Mouse (Mus musculus) heart, embryonic 10.5 days (tissue): ENCODE measurements around the gene Them5. TPM values are rescaled to one million over a fixed set of nuclear protein-coding genes. Genes with fewer than 3 reads are reported as not detected.
A peak's percentile ranks its signal among the peaks of the same experiment; 100 is the strongest.

Source experiments
- DNase-seq: peaks from one replicate; pipeline ENCODE4 v3.0.0-alpha.2; 2017; ENCODE audit warnings: low spot score
- H3K27ac ChIP-seq: fragments of 300-500 bp; sonication (generic); 2 replicates; pipeline ENCODE4 v1.5.1; 2016; ENCODE audit warnings: mild to moderate bottlenecking
- H3K27me3 ChIP-seq: fragments of 300-500 bp; sonication (generic); 2 replicates; pipeline ENCODE4 v1.6.1; 2016; ENCODE audit warnings: mild to moderate bottlenecking; ENCODE audit not compliant: poor library complexity, insufficient read depth, severe bottlenecking
- H3K36me3 ChIP-seq: fragments of 300-500 bp; sonication (generic); 2 replicates; pipeline ENCODE4 v1.6.1; 2016; ENCODE audit warnings: mild to moderate bottlenecking, moderate library complexity
- H3K4me1 ChIP-seq: fragments of 300-500 bp; sonication (generic); 2 replicates; pipeline ENCODE4 v1.6.1; 2016; ENCODE audit warnings: mild to moderate bottlenecking
- H3K4me3 ChIP-seq: fragments of 300-500 bp; sonication (generic); 2 replicates; pipeline ENCODE4 v1.5.1; 2016; ENCODE audit warnings: mild to moderate bottlenecking, moderate library complexity
- H3K9me3 ChIP-seq: fragments of 300-500 bp; sonication (generic); 2 replicates; pipeline ENCODE4 v1.6.1; 2016; ENCODE audit warnings: mild to moderate bottlenecking, moderate library complexity
- WGBS: fragments of 180-500 bp; shearing (Covaris S2); methylation state at CpG from one replicate; pipeline ENCODE4 v1.1.7; 2016; 5-methylcytosine and 5-hydroxymethylcytosine counted together
- polyA plus RNA-seq: library from polyadenylated mRNA; unstranded; fragments of >200 nt; fragmentation: Nextera tagmentation; extraction: Ambion mirVana; gene quantifications from 2 replicates; pipeline ENCODE4 v1.2.1, GENCODE M21; 2016

Gene Them5
- not detected in 2 replicates for polyA plus RNA-seq

DNA sequence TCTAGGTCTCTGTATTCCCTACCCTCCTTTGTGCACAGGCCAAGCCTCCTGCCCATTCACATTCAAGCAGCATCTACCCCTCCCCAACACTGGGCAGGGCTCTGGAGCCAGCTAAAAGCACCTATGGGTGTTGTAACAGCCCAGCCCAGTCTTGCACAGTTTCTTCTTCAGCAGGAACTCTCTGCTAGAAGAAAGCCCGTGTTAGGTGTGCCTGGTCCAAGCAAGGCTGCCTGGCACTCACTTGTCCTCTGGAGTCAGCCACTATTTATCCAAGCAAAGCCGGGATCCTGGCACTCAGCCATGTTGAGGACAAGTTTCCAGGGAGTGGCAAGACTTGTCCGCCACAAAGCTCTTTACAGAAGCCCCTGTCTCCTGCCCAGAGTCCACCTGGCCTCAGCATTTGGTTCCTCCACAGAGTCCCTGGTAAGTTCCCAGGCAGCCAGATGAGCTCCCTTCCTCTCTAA lies at the start of gene Them5:
Them5 (plus strand) TSS at position 141 of the 464 bp plus-strand sequence.
- Histone ChIP-seq H3K9me3 (no peaks in the 10 kb centered on the region), H3K27ac (no peak within 1 kb of the TSS), H3K36me3 (no peaks in the 10 kb centered on the region), H3K4me1 (no peaks in the 10 kb centered on the region), H3K4me3 (no peak within 1 kb of the TSS), H3K27me3 (no peaks in the 10 kb centered on the region)
- WGBS, result 33% methylated on average over 3 of the region's 3 CpGs
- no peak for DNase-seq

DNA sequence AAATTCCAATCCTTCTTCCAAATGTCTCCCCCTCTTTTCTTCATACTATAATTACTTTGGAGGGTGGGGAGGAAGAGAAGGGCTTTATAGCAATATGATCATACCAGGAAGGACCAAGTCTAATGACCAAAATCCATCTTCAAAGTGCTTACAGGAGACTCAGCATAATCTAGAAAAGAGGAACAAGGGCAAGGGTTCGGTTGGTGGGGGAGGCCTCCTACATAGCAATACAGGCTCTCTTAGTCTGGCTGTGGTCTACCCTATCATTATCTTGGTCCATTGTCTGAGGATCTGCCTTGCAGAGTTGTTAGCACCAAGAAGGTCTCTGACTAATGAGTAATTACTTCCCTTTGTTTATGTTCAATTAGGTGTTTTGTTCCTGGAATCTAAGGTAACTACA lies 36.4 kb upstream of the Them5 start:
- H3K36me3 ChIP-seq, result no peaks in the 10 kb centered on the region
- DNase-seq, result no peak
- H3K27ac ChIP-seq, result no peak overlapping the region
- H3K4me1 ChIP-seq, result no peaks in the 10 kb centered on the region
- 68% methylated on average over 1 of the region's 1 CpGs for WGBS
- no peaks in the 10 kb centered on the region for H3K9me3 ChIP-seq
- no peaks in the 10 kb centered on the region for H3K27me3 ChIP-seq
- H3K4me3 ChIP-seq, result no peak overlapping the region

DNA sequence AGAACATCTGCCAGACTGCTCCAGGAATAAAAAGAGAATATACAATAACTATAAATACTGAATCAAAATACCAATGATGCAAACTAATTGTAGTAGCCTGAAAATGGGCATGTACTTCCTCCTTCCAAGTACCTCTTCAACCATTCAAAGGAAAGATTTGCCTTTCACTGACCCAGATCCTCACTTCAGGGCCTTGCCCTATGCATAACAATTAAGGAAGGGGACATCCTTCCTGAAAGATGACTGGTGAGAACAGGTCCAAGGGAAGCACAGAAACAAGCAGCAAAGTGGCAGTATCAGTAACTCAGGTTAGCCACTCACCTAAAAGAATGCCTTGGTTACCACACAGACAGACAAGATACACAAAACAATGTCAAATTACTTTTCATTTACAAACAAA lies 34.9 kb upstream of the Them5 start:
- Histone ChIP-seq H3K9me3 (no peaks in the 10 kb centered on the region), H3K36me3 (no peaks in the 10 kb centered on the region), H3K27ac (no peak overlapping the region), H3K4me3 (no peak overlapping the region), H3K27me3 (no peaks in the 10 kb centered on the region), H3K4me1 (no peaks in the 10 kb centered on the region)
- DNase-seq, result no peak

DNA sequence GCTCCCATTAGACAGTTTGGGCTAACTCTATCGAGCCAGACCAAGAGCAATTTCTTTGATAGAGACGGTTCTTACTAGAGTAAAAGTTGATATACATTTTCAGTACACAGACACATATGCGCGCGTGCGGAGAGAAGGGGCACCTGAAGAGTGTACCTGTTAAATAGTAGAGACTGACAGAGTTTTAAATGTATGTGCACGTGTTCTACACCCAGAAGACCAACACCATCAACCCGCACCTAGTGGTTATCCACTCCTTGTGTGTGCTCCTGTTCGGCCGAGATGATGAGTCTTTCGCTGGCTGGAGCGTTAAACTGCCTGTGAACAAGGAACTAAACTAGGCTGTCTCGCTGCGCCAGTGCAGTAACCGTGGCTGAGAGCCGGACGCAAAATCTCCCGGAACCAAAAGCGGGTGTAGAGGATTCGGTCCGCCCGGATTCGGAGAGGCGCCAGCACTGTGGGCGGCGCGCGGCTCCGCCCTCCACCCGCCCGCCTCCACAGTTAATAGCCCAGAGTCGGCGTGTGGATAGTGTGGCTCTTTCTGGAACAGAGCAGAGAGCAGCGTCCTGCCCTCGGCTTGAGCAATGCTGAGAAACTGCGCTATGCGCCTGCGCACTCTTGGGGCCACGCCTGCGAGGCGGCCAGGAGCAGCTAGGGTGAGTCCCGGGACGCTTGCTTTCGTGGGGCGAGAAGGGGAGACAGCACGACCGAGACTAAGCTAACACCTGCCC lies 32.1 kb upstream of the Them5 start, which contains the start of gene Them4:
Them4 (plus strand) TSS at position 457 of the 731 bp plus-strand sequence.
- DNase-seq, result peak; percentile 96
- peak within 1 kb of the TSS; percentile 75 for H3K4me3 ChIP-seq

DNA sequence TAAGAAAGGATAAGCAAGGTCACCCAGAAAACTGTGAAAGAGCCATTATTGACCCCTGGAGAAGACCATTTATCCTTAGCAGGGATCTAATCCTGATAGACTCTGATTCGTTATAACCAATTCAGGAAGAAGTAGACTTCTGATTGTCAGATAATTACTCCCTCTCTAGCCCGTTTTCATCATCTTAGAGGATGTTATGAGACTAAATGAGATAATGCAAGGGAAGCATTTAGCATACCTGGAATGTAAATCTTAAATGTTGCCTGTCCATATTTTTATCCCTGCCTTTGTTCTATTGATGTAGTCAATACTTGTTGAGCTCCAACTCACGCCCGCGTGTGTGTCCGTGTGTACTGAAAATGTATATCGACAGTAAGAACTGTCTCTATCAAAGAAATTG lies 31.4 kb upstream of the Them5 start:
- peak overlapping the region; percentile 90 for H3K27ac ChIP-seq
- H3K27me3 ChIP-seq, result no peaks in the 10 kb centered on the region
- no peaks in the 10 kb centered on the region for H3K4me1 ChIP-seq
- no peaks in the 10 kb centered on the region for H3K36me3 ChIP-seq
- 50% methylated on average over 7 of the region's 7 CpGs for WGBS
- DNase-seq, result no peak
- H3K9me3 ChIP-seq, result no peaks in the 10 kb centered on the region
- peak overlapping the region; percentile 75 for H3K4me3 ChIP-seq

More for the DNA sequence above, 32.1 kb upstream of the Them5 start, which contains the start of gene Them4:
- Histone ChIP-seq H3K27ac (peak within 1 kb of the TSS; percentile 90), H3K9me3 (no peaks in the 10 kb centered on the region), H3K4me1 (no peaks in the 10 kb centered on the region), H3K27me3 (no peaks in the 10 kb centered on the region), H3K36me3 (no peaks in the 10 kb centered on the region)
- 2% methylated on average over 47 of the region's 47 CpGs for WGBS

DNA sequence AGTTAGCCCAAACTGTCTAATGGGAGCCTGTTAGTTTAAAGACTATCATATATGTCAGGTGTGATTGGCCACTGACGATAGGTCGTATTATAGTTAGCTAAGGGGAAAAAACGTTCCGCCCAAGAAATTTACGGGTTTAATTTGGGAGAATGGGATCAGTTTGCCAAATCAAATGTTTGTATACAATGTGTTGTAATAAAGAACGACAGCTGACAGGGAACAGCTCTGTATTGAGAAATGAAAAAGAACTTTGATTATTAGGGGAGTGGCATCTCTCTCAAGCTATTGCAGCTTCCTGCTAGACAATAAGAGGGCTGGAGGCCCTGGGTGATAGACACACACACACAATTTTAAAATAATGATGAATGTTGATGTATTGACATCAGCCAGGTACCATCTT lies 31.0 kb upstream of the Them5 start:
- 79% methylated on average over 6 of the region's 6 CpGs for WGBS
- H3K27ac ChIP-seq, result no peak overlapping the region
- H3K9me3 ChIP-seq, result no peaks in the 10 kb centered on the region
- H3K27me3 ChIP-seq, result no peaks in the 10 kb centered on the region
- H3K4me3 ChIP-seq, result peak overlapping the region; percentile 75
- no peaks in the 10 kb centered on the region for H3K4me1 ChIP-seq
- no peak for DNase-seq
- no peaks in the 10 kb centered on the region for H3K36me3 ChIP-seq

DNA sequence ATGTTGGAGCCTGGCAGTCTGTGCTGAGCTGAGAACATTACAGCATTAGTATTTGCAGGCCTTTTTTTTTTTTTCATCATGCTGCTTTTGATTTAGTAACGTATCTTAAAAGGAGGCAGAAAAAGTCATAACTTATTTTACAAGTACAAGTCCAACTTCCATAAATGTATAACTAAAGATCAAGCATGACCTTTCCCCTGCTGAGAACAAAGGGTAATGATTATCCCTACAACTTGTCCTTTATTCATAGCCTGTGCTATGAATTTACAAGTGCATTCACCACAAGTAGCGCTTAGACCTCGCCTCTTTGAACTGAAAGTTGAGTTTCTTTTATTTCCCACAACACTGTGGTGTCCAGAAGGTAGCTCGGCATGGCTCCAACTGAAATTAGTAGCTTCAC lies 30.5 kb upstream of the Them5 start:
- H3K27ac ChIP-seq, result no peak overlapping the region
- no peaks in the 10 kb centered on the region for H3K9me3 ChIP-seq
- 90% methylated on average over 4 of the region's 4 CpGs for WGBS
- H3K27me3 ChIP-seq, result no peaks in the 10 kb centered on the region
- no peak overlapping the region for H3K4me3 ChIP-seq
- no peaks in the 10 kb centered on the region for H3K36me3 ChIP-seq
- DNase-seq, result no peak
- H3K4me1 ChIP-seq, result no peaks in the 10 kb centered on the region

DNA sequence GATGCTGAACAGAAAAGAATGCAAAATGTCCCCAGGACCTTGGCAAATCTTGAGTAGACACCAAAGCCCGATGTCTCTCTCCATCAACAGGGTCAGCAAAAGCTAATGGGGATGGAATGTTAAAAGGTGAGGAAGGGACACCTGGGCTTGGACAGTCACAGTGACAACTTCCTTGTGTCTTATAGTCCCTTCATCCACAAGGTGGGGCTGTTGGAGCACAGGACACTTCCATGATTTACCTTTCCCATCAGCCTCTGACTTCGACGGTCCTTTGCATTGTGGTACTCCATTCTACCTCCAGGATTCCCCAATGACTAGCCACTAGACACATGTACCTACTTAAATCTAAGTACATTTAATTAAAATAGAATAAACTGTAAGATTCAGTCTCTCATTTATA lies 13.2 kb upstream of the Them5 start:
- H3K4me3 ChIP-seq, result no peak overlapping the region
- H3K27me3 ChIP-seq, result no peaks in the 10 kb centered on the region
- no peaks in the 10 kb centered on the region for H3K4me1 ChIP-seq
- no peaks in the 10 kb centered on the region for H3K9me3 ChIP-seq
- no peaks in the 10 kb centered on the region for H3K36me3 ChIP-seq
- 55% methylated on average over 3 of the region's 3 CpGs for WGBS
- H3K27ac ChIP-seq, result no peak overlapping the region
- no peak for DNase-seq

DNA sequence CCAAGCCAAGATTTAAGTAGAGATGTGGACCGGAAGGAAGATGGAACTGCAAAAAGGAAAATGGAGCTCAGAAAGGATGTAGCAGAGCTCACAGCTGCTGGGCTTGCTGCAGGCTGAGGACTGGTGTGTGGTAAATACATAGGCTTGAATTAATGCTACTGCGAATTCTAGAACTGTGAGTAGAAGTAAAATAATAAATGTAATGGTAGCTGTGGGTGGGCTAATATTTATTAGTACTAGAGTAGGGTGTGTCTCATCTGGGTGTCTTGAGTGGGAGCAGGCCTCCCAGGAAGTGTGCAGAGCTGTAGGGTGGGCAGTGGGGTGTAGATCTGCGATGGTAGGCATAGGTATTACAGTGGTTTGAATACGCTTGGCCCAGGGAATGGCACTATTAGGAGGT lies 7.5 kb upstream of the Them5 start:
- Histone ChIP-seq H3K36me3 (no peaks in the 10 kb centered on the region), H3K4me3 (no peak overlapping the region), H3K27me3 (no peaks in the 10 kb centered on the region), H3K9me3 (no peaks in the 10 kb centered on the region), H3K4me1 (no peaks in the 10 kb centered on the region), H3K27ac (no peak overlapping the region)
- WGBS, result 84% methylated on average over 4 of the region's 4 CpGs
- no peak for DNase-seq

DNA sequence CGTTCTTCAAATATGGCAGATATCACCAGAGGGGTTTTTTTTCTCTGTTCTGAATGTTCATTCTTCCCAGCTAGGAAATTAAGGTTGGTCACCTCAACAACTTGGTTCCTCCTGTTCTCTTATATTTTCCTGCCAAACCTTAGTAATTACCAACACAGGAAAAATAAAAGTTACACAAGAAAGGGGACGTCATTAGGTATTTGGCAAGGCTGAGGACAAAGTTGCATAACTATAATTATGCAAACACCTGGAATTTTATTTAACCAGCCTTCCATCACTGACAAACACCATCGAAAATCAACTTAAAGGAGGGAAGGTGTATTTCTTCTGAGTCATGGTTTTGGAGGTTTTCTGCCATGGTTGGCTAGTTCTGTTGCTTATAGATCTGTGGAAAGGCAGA lies 3.4 kb upstream of the Them5 start:
- Histone ChIP-seq H3K4me1 (no peaks in the 10 kb centered on the region), H3K27me3 (no peaks in the 10 kb centered on the region), H3K4me3 (no peak overlapping the region), H3K27ac (no peak overlapping the region), H3K36me3 (no peaks in the 10 kb centered on the region), H3K9me3 (no peaks in the 10 kb centered on the region)
- WGBS, result 81% methylated on average over 3 of the region's 3 CpGs
- no peak for DNase-seq

DNA sequence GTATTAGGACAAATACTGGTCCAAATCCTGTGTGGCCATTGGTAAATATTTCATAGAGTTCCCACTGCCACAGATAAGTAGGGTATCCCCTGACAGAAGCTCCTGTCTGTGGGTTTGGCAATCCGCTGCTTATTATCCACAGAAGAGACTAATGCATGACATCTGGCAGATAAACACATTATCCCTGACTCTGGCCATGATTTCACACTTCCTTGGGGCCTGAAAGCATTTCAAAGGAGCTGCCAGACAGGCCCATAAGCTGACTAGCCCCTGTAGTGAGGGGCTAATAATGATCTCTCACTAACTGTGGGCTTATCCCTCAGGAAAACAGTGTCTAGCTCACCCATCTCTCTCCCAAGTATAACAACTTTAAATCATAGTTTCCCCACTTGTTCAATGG lies 653 bp downstream of the Them5 start:
- WGBS, result 40% methylated on average over 1 of the region's 1 CpGs
- Histone ChIP-seq H3K4me1 (no peaks in the 10 kb centered on the region), H3K36me3 (no peaks in the 10 kb centered on the region), H3K27me3 (no peaks in the 10 kb centered on the region), H3K4me3 (no peak overlapping the region), H3K27ac (no peak overlapping the region), H3K9me3 (no peaks in the 10 kb centered on the region)
- no peak for DNase-seq

DNA sequence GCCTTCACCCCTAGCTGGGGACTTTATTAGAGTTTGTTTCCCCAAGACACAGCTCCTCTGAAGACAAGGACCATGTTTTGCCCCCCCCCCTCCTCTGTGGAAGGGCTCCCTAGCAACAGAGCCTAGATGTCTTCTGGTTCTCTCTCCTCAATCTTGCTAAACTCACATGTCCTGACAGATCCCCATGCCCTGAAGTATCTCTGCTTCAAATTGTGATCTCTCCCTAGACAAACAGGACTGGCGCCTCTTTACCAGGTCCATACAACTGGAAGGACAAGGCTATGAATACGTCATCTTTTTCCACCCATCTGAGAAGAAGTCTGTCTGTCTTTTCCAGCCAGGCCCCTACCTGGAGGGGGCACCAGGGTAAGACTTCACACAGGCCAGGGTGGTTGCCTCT lies 2.3 kb downstream of the Them5 start:
- Histone ChIP-seq H3K9me3 (no peaks in the 10 kb centered on the region), H3K27me3 (no peaks in the 10 kb centered on the region), H3K27ac (no peak overlapping the region), H3K4me3 (no peak overlapping the region), H3K4me1 (no peaks in the 10 kb centered on the region), H3K36me3 (no peaks in the 10 kb centered on the region)
- 78% methylated on average over 2 of the region's 2 CpGs for WGBS
- no peak for DNase-seq

DNA sequence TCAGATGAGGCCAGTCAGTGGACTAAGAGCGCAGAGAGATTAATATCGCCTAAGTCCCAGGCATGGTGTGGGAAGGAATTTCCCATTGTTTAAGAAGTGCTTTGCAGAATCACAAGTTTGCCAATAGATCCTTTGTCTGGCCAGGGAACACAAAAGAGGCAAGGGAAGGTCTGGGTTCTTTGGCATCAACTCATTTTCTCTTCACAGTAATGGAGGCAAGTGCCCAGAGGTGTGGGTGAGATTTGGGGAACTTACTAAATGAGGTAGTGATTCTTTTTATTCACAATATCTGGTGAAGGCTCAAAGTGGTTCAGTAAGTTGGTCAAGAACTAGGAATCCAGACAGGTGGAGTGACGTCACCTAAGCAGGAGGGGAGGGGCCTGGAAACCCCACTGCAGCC lies 3.0 kb downstream of the Them5 start:
- Histone ChIP-seq H3K4me3 (no peak overlapping the region), H3K27me3 (no peaks in the 10 kb centered on the region), H3K27ac (no peak overlapping the region), H3K36me3 (no peaks in the 10 kb centered on the region), H3K9me3 (no peaks in the 10 kb centered on the region), H3K4me1 (no peaks in the 10 kb centered on the region)
- WGBS, result 72% methylated on average over 3 of the region's 3 CpGs
- no peak for DNase-seq

DNA sequence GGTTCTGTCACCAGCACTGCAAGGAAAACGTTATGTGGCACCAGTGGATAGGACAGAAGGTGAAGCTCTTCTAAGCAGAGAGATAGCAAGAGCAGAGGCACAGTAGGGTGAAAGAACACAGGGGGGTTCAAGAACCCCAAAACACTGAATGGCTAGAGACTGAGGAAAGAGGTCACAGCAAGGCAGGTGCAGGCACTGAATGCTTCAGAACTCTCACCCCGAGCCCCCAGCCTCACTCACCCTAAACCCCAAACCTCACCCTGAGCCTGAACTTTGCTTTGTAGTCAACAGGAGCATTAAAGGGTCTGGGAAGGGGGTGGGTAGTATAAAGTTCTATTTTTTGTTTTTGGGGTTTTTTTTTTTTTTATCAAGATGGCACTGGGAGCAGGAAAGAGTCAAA lies 6.2 kb downstream of the Them5 start:
- H3K4me3 ChIP-seq, result no peak overlapping the region
- no peak overlapping the region for H3K27ac ChIP-seq
- no peaks in the 10 kb centered on the region for H3K4me1 ChIP-seq
- H3K27me3 ChIP-seq, result no peaks in the 10 kb centered on the region
- no peak for DNase-seq
- WGBS, result 66% methylated on average over 2 of the region's 2 CpGs
- no peaks in the 10 kb centered on the region for H3K9me3 ChIP-seq
- H3K36me3 ChIP-seq, result no peaks in the 10 kb centered on the region
